Mouse (Mus musculus) liver, embryonic 14.5 days (tissue): ENCODE results near the gene Tspan15.

Experiments
- CTCF ChIP-seq: IDR thresholded peaks from 2 replicates; pipeline ENCODE4 v1.5.1; 2016; ENCODE audit warnings: antibody characterized with exemption, low read depth, control low read depth
- EP300 ChIP-seq: IDR thresholded peaks from 2 replicates; pipeline ENCODE4 v1.6.1; 2016; ENCODE audit warnings: antibody characterized with exemption, low read depth

DNA sequence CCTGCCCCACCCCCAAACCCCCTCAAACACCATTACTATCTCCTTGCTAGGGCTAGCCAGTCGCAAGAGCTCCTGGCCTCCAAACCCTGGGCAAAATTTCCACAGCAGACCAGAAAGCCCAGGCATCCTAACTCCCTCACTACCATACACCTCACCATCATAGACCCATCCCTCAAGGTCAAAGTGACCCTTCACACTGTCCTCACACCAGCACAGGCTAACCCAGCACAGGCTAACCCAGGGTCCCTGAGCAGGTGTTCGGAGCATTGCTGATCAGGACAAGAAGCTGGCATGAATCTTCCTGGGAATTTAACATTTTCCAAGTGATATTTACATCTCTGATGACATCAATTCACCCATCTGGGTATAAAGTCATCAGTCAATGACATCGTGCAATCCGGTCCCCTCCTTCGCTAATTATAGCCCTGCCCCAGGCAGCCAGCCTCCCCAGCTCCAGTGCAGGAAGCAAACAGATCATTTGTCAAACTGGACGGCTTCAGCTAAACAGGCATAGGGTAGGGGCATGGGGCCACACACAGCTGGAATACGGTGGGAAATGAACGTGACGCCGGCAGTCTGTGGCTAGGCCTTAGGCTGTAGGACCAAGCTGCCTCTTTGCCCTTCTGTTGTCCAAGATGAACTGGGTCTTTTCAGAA lies 22.7 kb downstream of the Tspan15 start:
- TF ChIP-seq CTCF (no peak), EP300 (no peak)
